Mouse (Mus musculus) central nervous system, embryonic 11.5 days (tissue): ENCODE measurements around the gene Muc13. TPM values are rescaled to one million over a fixed set of nuclear protein-coding genes. Genes with fewer than 3 reads are reported as not detected.

Experiments used
- polyA plus RNA-seq: library from polyadenylated mRNA; depleted of rRNA; stranded (reverse); fragments of >200 nt; gene quantifications from 2 replicates; pipeline ENCODE4 v1.2.3, GENCODE M21; 2012; rRNA removed

Gene Muc13
- polyA plus RNA-seq = 0.51 and 0.58 TPM in 2 replicates

GRCm38 (mm10) chr16:33793846-33794791, at the start of gene Muc13:
Muc13 (plus strand) TSS chr16:33794037.

GRCm38 (mm10) chr16:33829301-33829831, 35.5 kb downstream of the Muc13 start, which contains the start of gene Itgb5:
Itgb5 (plus strand) TSS chr16:33829665.

Other genes starting within 250 kb of the Muc13 start
- gene Heg1, start 109.7 kb upstream of the Muc13 start, polyA plus RNA-seq = 29.5 and 35.0 TPM in 2 replicates
- 33.8 and 49.6 TPM in 2 replicates for gene Itgb5, start 35.6 kb downstream of the Muc13 start, polyA plus RNA-seq
- gene Umps, start 173.0 kb downstream of the Muc13 start, polyA plus RNA-seq = 34.5 and 40.9 TPM in 2 replicates